Mouse (Mus musculus): Measurements from ENCODE around the gene Akt2.
"Not testable (repeated sequence)": the region's sequence is repeated elsewhere in the genome, so short reads cannot be mapped to it uniquely, and the experiment has no call there.

The Akt2 gene

DNA sequence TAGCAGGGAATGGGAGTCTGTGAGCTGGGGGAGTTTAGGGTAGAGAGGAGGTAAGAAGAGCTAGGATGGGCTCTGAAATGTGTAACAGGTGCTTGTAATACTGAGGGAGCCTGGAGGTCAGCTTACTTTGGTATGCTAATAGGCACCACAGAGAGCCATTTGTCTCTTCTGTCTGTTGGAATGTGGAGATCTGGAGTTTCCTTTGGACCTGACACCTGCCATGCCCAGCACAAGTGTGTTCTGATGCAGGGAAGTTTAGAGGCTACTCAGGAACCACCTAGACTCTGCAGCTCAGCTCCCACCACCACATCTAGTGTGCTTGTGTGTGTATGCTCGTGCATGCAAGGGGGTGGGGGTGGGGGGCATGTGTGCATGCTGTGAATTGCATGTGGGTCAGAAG, 30.9 kb downstream of the Akt2 start:
- DNase-seq: no peak

GRCm38 (mm10) chr7:27624967-27625366, 33.6 kb downstream of the Akt2 start:
- no peak for DNase-seq

- no peak for DNase-seq
Measured at GRCm38 (mm10) chr7:27627707-27628106, 36.4 kb downstream of the Akt2 start.

GRCm38 (mm10) chr7:27628190-27628589, 36.8 kb downstream of the Akt2 start:
- DNase-seq: no peak

DNA sequence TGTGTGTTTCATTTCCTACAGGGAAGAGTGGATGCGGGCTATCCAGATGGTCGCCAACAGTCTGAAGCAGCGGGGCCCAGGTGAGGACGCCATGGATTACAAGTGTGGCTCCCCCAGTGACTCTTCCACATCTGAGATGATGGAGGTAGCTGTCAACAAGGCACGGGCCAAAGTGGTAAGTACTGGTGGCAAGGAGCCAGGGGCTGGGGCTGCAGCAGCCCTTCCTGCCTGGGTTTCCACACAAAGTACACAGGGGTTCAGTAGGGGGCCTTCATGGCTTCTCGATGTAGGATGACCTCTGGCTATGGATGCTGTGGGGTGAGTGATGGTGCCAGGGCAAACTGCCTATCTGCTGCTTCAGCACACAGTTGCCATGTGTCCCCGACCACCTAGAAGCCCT, 37.5 kb downstream of the Akt2 start:
- not testable (repeated sequence) for DNase-seq

GRCm38 (mm10) chr7:27631439-27631838, 40.1 kb downstream of the Akt2 start:
- no peak for DNase-seq

GRCm38 (mm10) chr7:27633166-27633565, 41.8 kb downstream of the Akt2 start:
- DNase-seq: no peak

GRCm38 (mm10) chr7:27634691-27635090, 43.3 kb downstream of the Akt2 start:
- no peak for DNase-seq

DNA sequence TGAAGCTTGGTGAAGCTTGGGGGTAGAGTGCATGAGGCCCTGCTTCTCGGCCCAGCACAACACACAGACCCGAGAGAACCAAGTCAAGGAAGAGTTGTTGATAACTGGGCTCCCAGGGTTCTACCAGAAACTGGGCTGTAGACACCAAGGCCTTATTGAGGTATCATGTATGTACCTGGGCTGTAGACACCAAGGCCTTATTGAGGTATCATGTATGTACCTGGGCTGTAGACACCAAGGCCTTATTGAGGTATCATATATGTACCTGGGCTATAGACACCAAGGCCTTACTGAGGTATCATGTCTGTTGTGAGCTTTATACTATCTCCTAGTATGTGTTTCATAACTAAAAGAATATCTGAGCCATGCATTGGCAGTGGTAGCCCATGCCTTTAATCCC, 43.7 kb downstream of the Akt2 start:
- DNase-seq: not testable (repeated sequence)

- DNase-seq: no peak
Measured at GRCm38 (mm10) chr7:27644471-27644870, 53.1 kb downstream of the Akt2 start.

- DNase-seq: no peak
Measured at GRCm38 (mm10) chr7:27646516-27646915, 55.2 kb downstream of the Akt2 start.

GRCm38 (mm10) chr7:27647281-27648002, 56.1 kb downstream of the Akt2 start:
- no peak for DNase-seq

DNA sequence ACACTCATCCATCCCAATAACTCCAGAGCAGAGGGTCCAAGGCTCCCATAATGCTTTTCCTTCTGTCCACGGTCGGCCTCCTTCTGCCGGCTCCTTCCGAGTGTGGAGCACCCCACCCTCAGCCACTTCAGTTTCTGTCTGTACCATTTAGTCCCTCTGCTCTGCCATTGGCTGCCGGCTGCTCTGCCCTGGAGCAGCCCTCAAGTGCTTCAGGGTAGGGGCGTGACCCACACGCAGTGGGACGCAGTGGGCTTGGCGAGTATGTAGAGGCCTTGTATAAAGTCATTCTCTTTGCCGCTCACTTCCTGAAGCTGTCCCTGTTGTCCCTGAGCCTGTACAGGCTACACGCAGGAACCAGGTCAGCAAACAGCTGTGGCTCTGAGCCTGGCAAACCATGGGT, 58.4 kb downstream of the Akt2 start:
- no peak for DNase-seq

- DNase-seq: peak; percentile 82
Measured at GRCm38 (mm10) chr7:27650949-27651348, 59.6 kb downstream of the Akt2 start.

- peak; percentile 19 for DNase-seq
Measured at GRCm38 (mm10) chr7:27653681-27654437, 62.5 kb downstream of the Akt2 start, which contains the start of gene Ttc9b. TSS of gene Ttc9b (plus strand) at chr7:27653915.

DNA sequence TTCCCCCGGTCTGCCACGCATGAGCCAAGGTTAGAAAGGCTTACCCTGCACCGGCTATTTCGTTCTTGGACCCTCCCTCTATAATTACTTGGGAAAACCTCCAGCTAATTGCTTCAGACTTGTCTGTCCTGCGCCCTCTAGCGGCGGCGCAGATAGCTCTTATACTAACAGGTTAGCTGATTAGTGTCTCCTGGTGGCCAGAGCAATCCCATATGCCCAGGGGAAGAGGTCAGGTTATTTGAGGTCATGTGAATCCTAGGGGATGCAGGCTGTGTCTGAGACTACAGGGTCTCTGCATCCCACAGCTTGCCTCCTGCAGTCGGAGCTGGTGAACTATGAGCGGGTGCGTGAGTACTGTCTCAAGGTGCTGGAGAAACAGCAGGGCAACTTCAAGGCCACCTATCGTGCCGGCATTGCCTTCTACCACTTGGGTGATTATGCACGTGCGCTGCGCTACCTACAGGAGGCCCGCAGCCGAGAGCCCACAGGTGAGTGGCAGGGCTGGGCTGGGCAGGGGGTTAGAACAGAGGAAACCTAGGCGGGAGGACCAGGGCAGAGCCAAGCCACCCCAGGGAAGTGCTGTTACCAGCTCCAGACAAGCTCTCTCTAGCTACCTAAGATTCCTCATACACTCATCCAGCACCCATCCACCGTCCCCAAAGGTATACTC, 63.4 kb downstream of the Akt2 start:
- DNase-seq: peak; percentile 34

GRCm38 (mm10) chr7:27655545-27655944, 64.2 kb downstream of the Akt2 start:
- no peak for DNase-seq

- no peak for DNase-seq
Measured at GRCm38 (mm10) chr7:27656600-27656999, 65.2 kb downstream of the Akt2 start.

DNA sequence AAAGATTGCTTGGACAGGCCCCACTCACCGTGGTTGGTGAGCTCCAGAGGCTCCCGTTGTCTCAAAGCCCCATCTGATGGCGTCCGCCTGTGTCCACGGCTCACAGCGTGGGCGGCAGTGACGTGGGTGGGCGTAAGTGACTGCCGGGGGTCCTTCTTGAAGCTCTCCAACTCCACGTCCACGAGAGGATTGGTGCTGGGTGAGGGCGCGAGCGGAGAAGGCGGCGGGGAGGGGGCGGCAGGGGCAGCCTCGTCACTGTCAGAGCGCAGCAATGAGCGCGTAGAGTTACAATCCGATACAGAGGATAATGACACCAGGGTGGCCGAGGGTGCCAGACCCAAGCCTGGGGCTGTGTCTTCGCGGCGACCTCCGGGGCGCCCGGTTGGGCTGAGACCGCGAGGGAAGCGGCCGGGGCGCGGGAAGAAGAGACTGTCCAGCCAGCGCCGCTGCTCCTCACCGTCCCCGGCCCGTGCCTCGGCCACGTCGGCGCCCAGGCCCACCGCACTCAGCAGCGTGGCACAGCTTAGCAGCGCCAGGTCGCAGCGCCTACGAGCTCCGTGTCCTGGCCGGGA, 66.6 kb downstream of the Akt2 start:
- DNase-seq: no peak

GRCm38 (mm10) chr7:27658712-27659663, 67.6 kb downstream of the Akt2 start:
- no peak for DNase-seq

DNA sequence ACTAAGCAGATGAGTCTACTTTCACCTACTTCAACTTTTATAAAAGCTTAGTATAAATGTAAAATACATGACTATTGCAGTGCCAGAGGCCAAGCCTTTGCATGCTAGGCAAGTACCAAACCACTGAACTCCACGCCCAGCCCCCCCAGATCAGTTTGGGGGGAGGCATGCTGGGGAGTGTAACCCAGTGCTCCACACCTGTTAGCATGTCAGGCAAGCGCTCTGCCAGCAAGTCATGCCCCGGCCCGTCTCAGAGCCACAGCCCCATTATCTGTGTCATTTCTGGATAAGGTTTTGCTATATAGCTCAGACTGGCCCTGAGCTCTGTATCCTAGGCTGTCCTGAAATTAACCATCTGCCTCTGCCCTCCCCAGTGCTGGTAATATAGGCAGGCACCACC, 70.7 kb downstream of the Akt2 start:
- no peak for DNase-seq

- no peak for DNase-seq
Measured at GRCm38 (mm10) chr7:27673064-27673574, 81.8 kb downstream of the Akt2 start.
